23 mouse cellular contexts compared by ENCODE assay signal in the genomic region with DNA sequence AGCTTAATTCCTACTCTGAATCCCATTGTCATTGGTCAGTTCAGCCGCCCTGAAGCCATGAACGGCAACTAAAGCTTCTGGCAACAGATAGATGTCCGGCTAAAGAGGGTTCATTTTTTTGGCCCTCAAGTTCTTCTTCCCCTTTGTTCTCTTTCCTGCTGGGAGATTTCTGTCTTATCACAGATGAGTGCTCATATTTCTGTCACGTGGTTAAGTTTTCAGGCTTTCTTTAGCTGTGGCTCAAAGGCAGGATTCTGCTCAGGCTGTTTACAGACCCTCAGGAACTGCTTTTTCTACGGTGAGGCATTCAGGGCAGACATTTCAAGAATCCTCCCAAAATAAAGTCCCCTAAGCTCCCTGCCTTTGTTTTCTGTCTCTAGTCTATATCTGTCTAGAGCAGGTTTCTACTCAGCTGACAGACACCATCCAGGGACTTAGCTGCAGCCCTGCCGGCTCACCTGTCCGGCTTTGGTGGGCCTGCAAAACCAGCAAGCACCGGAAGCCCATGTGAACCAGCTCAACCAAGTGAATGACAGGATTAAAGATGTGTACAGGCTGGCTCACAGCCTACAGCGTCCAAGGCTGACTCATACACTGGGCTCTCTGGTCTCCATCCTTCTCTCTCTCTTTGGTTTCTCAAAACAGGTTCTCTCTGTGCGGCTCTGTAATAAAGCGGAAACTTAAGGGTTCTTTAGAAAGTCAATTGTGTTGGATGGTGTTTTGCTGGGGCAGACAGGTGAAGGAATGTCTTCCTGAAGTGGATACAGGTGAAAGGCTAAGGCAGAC. TPM values are rescaled to one million over a fixed set of nuclear protein-coding genes. Genes with fewer than 3 reads are reported as not detected.
DNase-seq lines count a peak whose midpoint lies in the region; ATAC-seq and TF ChIP-seq lines count a peak whose summit lies in the region.
"Had no signal": no experiment of that assay in that cellular context is flagged by ENCODE, and none has a peak within 500 bp of the region (broad histone marks: within the 10 kb centered on the region; RNA-seq: fewer than 3 reads in every experiment).

No protein-coding gene starts in this region.

- TF ChIP-seq POLR2A in testis, adult 2 months (IDR thresholded peaks at IDR 0.05; ENCODE audit: control insufficient read depth, low read depth, low read length) = no peak

- no peaks in the 10 kb centered on the region for H3K27me3 ChIP-seq in heart, embryonic 16.5 days (ENCODE audit: control insufficient read depth, insufficient read depth, low read length)
- H3K27me3 ChIP-seq in heart, embryonic 11.5 days (ENCODE audit: control insufficient read depth, insufficient read depth, low read length) = no peaks in the 10 kb centered on the region
- no peaks in the 10 kb centered on the region for H3K27me3 ChIP-seq in testis, adult 2 months (ENCODE audit: control insufficient read depth, insufficient read depth, low read length)
- H3K27me3 ChIP-seq in stomach, postnatal 0 days (ENCODE audit: control insufficient read depth, insufficient read depth, low read length) = no peaks in the 10 kb centered on the region

- peak; percentile 19 for DNase-seq in adrenal gland, adult 2 months
- no peak for DNase-seq in adrenal gland, adult 8-10 months
- no peak for DNase-seq in testis, postnatal 14 days (ENCODE audit: low spot score)
- DNase-seq in stomach, postnatal 0 days (ENCODE audit: low spot score) = no peak
- DNase-seq: kidney, adult 2 months; kidney, postnatal 14 days; spleen, adult 18-20 months; thymus, postnatal 14 days had no signal

- no peaks in the 10 kb centered on the region for H3K9me3 ChIP-seq in heart, embryonic 16.5 days (replicated peaks; ENCODE audit: control insufficient read depth, low read length)
- H3K9me3 ChIP-seq in heart, embryonic 11.5 days (replicated peaks; ENCODE audit: control insufficient read depth, low read length) = no peaks in the 10 kb centered on the region
- H3K9me3 ChIP-seq in stomach, postnatal 0 days (ENCODE audit: control insufficient read depth, low read length) = no peaks in the 10 kb centered on the region
- H3K9me3 ChIP-seq: hindbrain, embryonic 10.5 days; limb, embryonic 13.5 days; megakaryocyte, embryonic 14.5 days had no signal

- no peak for TF ChIP-seq CTCF in testis, adult 2 months (IDR thresholded peaks at IDR 0.05; ENCODE audit: control insufficient read depth, insufficient read depth, insufficient replicate concordance, low read depth, low read length)
- TF ChIP-seq CTCF in stomach, postnatal 0 days (IDR thresholded peaks at IDR 0.05; ENCODE audit: low read depth) = no peak

- no peak overlapping the region for H3K4me2 ChIP-seq in heart, embryonic 16.5 days (ENCODE audit: low read depth, low read length)
- H3K4me2 ChIP-seq in heart, embryonic 11.5 days = no peak overlapping the region
- H3K4me2 ChIP-seq in stomach, postnatal 0 days (replicated peaks; ENCODE audit: low read depth) = no peak overlapping the region
- H3K4me2 ChIP-seq: limb, embryonic 13.5 days had no signal

- H3K4me3 ChIP-seq in heart, embryonic 16.5 days (ENCODE audit: low read length) = no peak overlapping the region
- no peak overlapping the region for H3K4me3 ChIP-seq in heart, embryonic 11.5 days (ENCODE audit: low read depth, low read length)
- no peak overlapping the region for H3K4me3 ChIP-seq in testis, adult 2 months (ENCODE audit: control insufficient read depth, low read depth, low read length)
- H3K4me3 ChIP-seq in stomach, postnatal 0 days (ENCODE audit: low read depth, low read length) = no peak overlapping the region
- H3K4me3 ChIP-seq: erythroblast, embryonic 14.5 days; hindbrain, embryonic 10.5 days; limb, embryonic 13.5 days; megakaryocyte, embryonic 14.5 days had no signal

- H3K27ac ChIP-seq in heart, embryonic 16.5 days (ENCODE audit: low read length) = peak overlapping the region; percentile 62
- no peak overlapping the region for H3K27ac ChIP-seq in heart, embryonic 11.5 days (ENCODE audit: low read depth, low read length)
- peak overlapping the region; percentile 27 for H3K27ac ChIP-seq in testis, adult 2 months (ENCODE audit: control insufficient read depth, insufficient read depth, low read depth, low read length)
- no peak overlapping the region; the same call in 1 of the 2 replicates for H3K27ac ChIP-seq in stomach, postnatal 0 days (replicated peaks)
- H3K27ac ChIP-seq: hindbrain, embryonic 10.5 days; limb, embryonic 13.5 days; liver, embryonic 14.5 days had no signal

- TF ChIP-seq EP300 in stomach, postnatal 0 days (optimal IDR thresholded peaks at IDR 0.05) = no peak

- WGBS in heart, embryonic 16.5 days = 54% methylated on average over 11 of the region's 11 CpGs
- 67% methylated on average over 11 of the region's 11 CpGs for WGBS in heart, embryonic 11.5 days (ENCODE audit: insufficient replicate concordance)
- WGBS in stomach, postnatal 0 days = 58% methylated on average over 11 of the region's 11 CpGs

- no peak; the same call in 1 of the 2 replicates for ATAC-seq in heart, embryonic 16.5 days (replicated peaks; ENCODE audit: extremely low read depth, insufficient read depth, low FRiP score)
- ATAC-seq in heart, embryonic 11.5 days (replicated peaks; ENCODE audit: insufficient number of reproducible peaks, low FRiP score, low TSS enrichment) = no peak
- ATAC-seq in stomach, postnatal 0 days (ENCODE audit: low FRiP score, low TSS enrichment) = peak; percentile 59; the same call in 1 of the 2 replicates
- ATAC-seq in megakaryocyte progenitor cell, adult 5-6 weeks (replicated peaks; ENCODE audit: poor library complexity) = no peak
- ATAC-seq: forebrain, embryonic 16.5 days had no signal

- no peaks in the 10 kb centered on the region for H3K36me3 ChIP-seq in heart, embryonic 16.5 days (ENCODE audit: control insufficient read depth, insufficient read depth)
- no peaks in the 10 kb centered on the region for H3K36me3 ChIP-seq in heart, embryonic 11.5 days (ENCODE audit: control insufficient read depth, insufficient read depth, low read length)
- H3K36me3 ChIP-seq in testis, adult 2 months (ENCODE audit: control insufficient read depth, insufficient read depth, low read length) = no peaks in the 10 kb centered on the region
- no peaks in the 10 kb centered on the region for H3K36me3 ChIP-seq in stomach, postnatal 0 days (ENCODE audit: control insufficient read depth, insufficient read depth, low read length)
- H3K36me3 ChIP-seq: hindbrain, embryonic 10.5 days; limb, embryonic 13.5 days had no signal

- no peak overlapping the region; the same call in 1 of the 2 replicates for H3K9ac ChIP-seq in heart, embryonic 16.5 days (ENCODE audit: low read length)
- no peak overlapping the region for H3K9ac ChIP-seq in heart, embryonic 11.5 days (ENCODE audit: low read depth, low read length)
- H3K9ac ChIP-seq in stomach, postnatal 0 days (ENCODE audit: low read length) = no peak overlapping the region
- H3K9ac ChIP-seq: limb, embryonic 13.5 days; liver, embryonic 14.5 days had no signal

- peaks cover 16% of the 10 kb centered on the region for H3K4me1 ChIP-seq in heart, embryonic 16.5 days (ENCODE audit: control insufficient read depth, insufficient read depth, low read length)
- H3K4me1 ChIP-seq in heart, embryonic 11.5 days (ENCODE audit: control insufficient read depth, insufficient read depth, low read length) = peaks cover 7% of the 10 kb centered on the region; the same call in 1 of the 2 replicates
- H3K4me1 ChIP-seq in testis, adult 2 months (ENCODE audit: control insufficient read depth, insufficient read depth, low read length) = peaks cover under 1% of the 10 kb centered on the region
- H3K4me1 ChIP-seq in stomach, postnatal 0 days (replicated peaks; ENCODE audit: control insufficient read depth, insufficient read depth) = no peaks in the 10 kb centered on the region
- H3K4me1 ChIP-seq: hindbrain, embryonic 10.5 days; limb, embryonic 13.5 days had no signal

RNA-seq across cellular contexts. Expression of gene Zbtb8b, which starts 7.3 kb away (rescaled TPM):
- total RNA-seq in adrenal gland, adult 2 months (2021) = under 1 TPM; 0.12 to 0.35 TPM
- polyA plus RNA-seq in adrenal gland, adult 2 months (2012; rRNA removed) = 0.07 TPM in 1 of 2 replicates, not detected in the other
- total RNA-seq in adrenal gland, adult 8-10 months (2022) = under 1 TPM; 0.09 to 0.65 (median 0.34) TPM
- 6.3 and 7.2 TPM in 2 replicates for polyA plus RNA-seq in heart, embryonic 16.5 days (2015; fragmentation: Nextera tagmentation; extraction: Ambion mirVana)
- 5.5 and 5.8 TPM in 2 replicates for polyA plus RNA-seq in heart, embryonic 11.5 days (2014; fragmentation: Nextera tagmentation; extraction: Ambion mirVana)
- polyA plus RNA-seq in testis, adult 2 months (2012; rRNA removed) = 1.0 and 1.3 TPM in 2 replicates
- 0.68 and 0.72 TPM in 2 replicates for polyA plus RNA-seq in stomach, postnatal 0 days (2015; fragmentation: Nextera tagmentation; extraction: Ambion mirVana)
- total RNA-seq in megakaryocyte progenitor cell, adult 5-6 weeks (2015) = not detected in 2 replicates
- total RNA-seq in megakaryocyte progenitor cell, adult 5-6 weeks (2017) = not detected in 2 replicates
- total RNA-seq: gastrocnemius, postnatal 4 days had no signal
- polyA plus RNA-seq: erythroblast, embryonic 14.5 days had no signal

RNA-seq across cellular contexts. Expression of gene Bsdc1, which starts 13.4 kb away (rescaled TPM):
- total RNA-seq in adrenal gland, adult 2 months (2021) = 10 to 100 TPM; 72.1 to 72.4 TPM
- polyA plus RNA-seq in adrenal gland, adult 2 months (2012; rRNA removed) = 15.1 and 18.8 TPM in 2 replicates
- 10 to 100 TPM; 73.0 to 83.5 (median 80.3) TPM for total RNA-seq in adrenal gland, adult 8-10 months (2022)
- polyA plus RNA-seq in heart, embryonic 16.5 days (2015; fragmentation: Nextera tagmentation; extraction: Ambion mirVana) = 25.0 and 26.2 TPM in 2 replicates
- polyA plus RNA-seq in heart, embryonic 11.5 days (2014; fragmentation: Nextera tagmentation; extraction: Ambion mirVana) = 24.1 and 24.6 TPM in 2 replicates
- polyA plus RNA-seq in testis, adult 2 months (2012; rRNA removed) = 35.5 and 38.2 TPM in 2 replicates
- polyA plus RNA-seq in stomach, postnatal 0 days (2015; fragmentation: Nextera tagmentation; extraction: Ambion mirVana) = 16.7 and 17.9 TPM in 2 replicates
- total RNA-seq in megakaryocyte progenitor cell, adult 5-6 weeks (2015) = 14.4 and 14.6 TPM in 2 replicates
- 23.1 and 24.8 TPM in 2 replicates for total RNA-seq in megakaryocyte progenitor cell, adult 5-6 weeks (2017)

RNA-seq across cellular contexts. Expression of gene Tssk3, which starts 42.9 kb away (rescaled TPM):
- not detected for total RNA-seq in adrenal gland, adult 2 months (2021)
- not detected in 2 replicates for polyA plus RNA-seq in adrenal gland, adult 2 months (2012; rRNA removed)
- not detected for total RNA-seq in adrenal gland, adult 8-10 months (2022)
- polyA plus RNA-seq in heart, embryonic 16.5 days (2015; fragmentation: Nextera tagmentation; extraction: Ambion mirVana) = not detected in 2 replicates
- not detected in 2 replicates for polyA plus RNA-seq in heart, embryonic 11.5 days (2014; fragmentation: Nextera tagmentation; extraction: Ambion mirVana)
- polyA plus RNA-seq in testis, adult 2 months (2012; rRNA removed) = 252 and 267 TPM in 2 replicates
- polyA plus RNA-seq in stomach, postnatal 0 days (2015; fragmentation: Nextera tagmentation; extraction: Ambion mirVana) = 0.07 TPM in 1 of 2 replicates, not detected in the other
- not detected in 2 replicates for total RNA-seq in megakaryocyte progenitor cell, adult 5-6 weeks (2015)
- total RNA-seq in megakaryocyte progenitor cell, adult 5-6 weeks (2017) = not detected in 2 replicates
- total RNA-seq: gastrocnemius, postnatal 4 days had no signal
- polyA plus RNA-seq: erythroblast, embryonic 14.5 days; hindbrain, embryonic 10.5 days; kidney, adult 2 months; limb, embryonic 13.5 days; liver, embryonic 14.5 days; neural tube, embryonic 11.5 days; stomach, embryonic 14.5 days had no signal

RNA-seq across cellular contexts. Expression of gene Fam229a, which starts 43.0 kb away (rescaled TPM):
- total RNA-seq in adrenal gland, adult 2 months (2021) = not detected
- 1.0 and 2.1 TPM in 2 replicates for polyA plus RNA-seq in adrenal gland, adult 2 months (2012; rRNA removed)
- 1 to 10 TPM in 1 of 4 experiments, not detected in 3; 1.2 TPM for total RNA-seq in adrenal gland, adult 8-10 months (2022)
- polyA plus RNA-seq in heart, embryonic 16.5 days (2015; fragmentation: Nextera tagmentation; extraction: Ambion mirVana) = not detected in 2 replicates
- polyA plus RNA-seq in heart, embryonic 11.5 days (2014; fragmentation: Nextera tagmentation; extraction: Ambion mirVana) = not detected in 2 replicates
- 945 and 1,232 TPM in 2 replicates for polyA plus RNA-seq in testis, adult 2 months (2012; rRNA removed)
- polyA plus RNA-seq in stomach, postnatal 0 days (2015; fragmentation: Nextera tagmentation; extraction: Ambion mirVana) = 0.36 and 0.44 TPM in 2 replicates
- total RNA-seq in megakaryocyte progenitor cell, adult 5-6 weeks (2015) = not detected in 2 replicates
- not detected in 2 replicates for total RNA-seq in megakaryocyte progenitor cell, adult 5-6 weeks (2017)
- total RNA-seq: gastrocnemius, postnatal 4 days; left cerebral cortex, adult 8-10 months; midbrain, postnatal 0 days had no signal
- polyA plus RNA-seq: limb, embryonic 13.5 days; neural tube, embryonic 11.5 days; stomach, embryonic 14.5 days had no signal

Comparison
In these comparisons a context has a peak if more than half of its experiments do, and no peak if none do; other contexts are left out.
1. H3K27ac ChIP-seq: peak in heart, embryonic 16.5 days (single experiment) and testis, adult 2 months (single experiment); none in heart, embryonic 11.5 days (single experiment) and stomach, postnatal 0 days (single experiment).
2. RNA of gene Tssk3, which starts 42.9 kb away (polyA plus RNA-seq): 252 to 267 TPM in testis, adult 2 months; 0.07 TPM in stomach, postnatal 0 days, not detected in adrenal gland, adult 2 months, not detected in heart, embryonic 16.5 days and not detected in heart, embryonic 11.5 days; every median in the first group is over 100 times any median in the second.